Mouse (Mus musculus): Measurements from ENCODE around the gene Cdadc1. TPM values are rescaled to one million over a fixed set of nuclear protein-coding genes. Genes with fewer than 3 reads are reported as not detected.

Gene Cdadc1
- 36.8 and 38.5 TPM in 2 replicates for polyA plus RNA-seq (2015; fragmentation: Nextera tagmentation; extraction: Ambion mirVana)

GRCm38 (mm10) chr14:59597398-59598259 lies at the start of gene Cdadc1:
Cdadc1 (minus strand) TSS chr14:59597959.
- H3K9ac ChIP-seq (replicated peaks; ENCODE audit: low read depth, low read length), result peak within 1 kb of the TSS; percentile 93
- H3K27ac ChIP-seq (ENCODE audit: low read length), result peak within 1 kb of the TSS; percentile 84
- 0 out of 2 replicates have a peak, but pooled peaks cover 2% of the 10 kb centered on the region for H3K27me3 ChIP-seq (replicated peaks; ENCODE audit: control insufficient read depth, insufficient read depth, low read length)
- H3K36me3 ChIP-seq (ENCODE audit: control insufficient read depth, insufficient read depth), result no peaks in the 10 kb centered on the region
- peak; percentile 92 for ATAC-seq
- H3K4me3 ChIP-seq (replicated peaks; ENCODE audit: low read length), result peak within 1 kb of the TSS; percentile 96
- H3K4me2 ChIP-seq (ENCODE audit: low read length), result peak within 1 kb of the TSS; percentile 90
- H3K4me1 ChIP-seq (replicated peaks; ENCODE audit: control insufficient read depth, insufficient read depth, low read length), result peaks cover 13% of the 10 kb centered on the region
- no peaks in the 10 kb centered on the region for H3K9me3 ChIP-seq (ENCODE audit: control insufficient read depth, low read length)
- under 1% methylated on average over 46 of the region's 48 CpGs for WGBS

- Histone ChIP-seq H3K36me3 (ENCODE audit: control insufficient read depth, insufficient read depth) (no peaks in the 10 kb centered on the region), H3K27me3 (replicated peaks; ENCODE audit: control insufficient read depth, insufficient read depth, low read length) (no peaks in the 10 kb centered on the region), H3K4me3 (replicated peaks; ENCODE audit: low read length) (no peak overlapping the region), H3K4me2 (ENCODE audit: low read length) (no peak overlapping the region), H3K4me1 (replicated peaks; ENCODE audit: control insufficient read depth, insufficient read depth, low read length) (no peaks in the 10 kb centered on the region), H3K9ac (replicated peaks; ENCODE audit: low read depth, low read length) (no peak overlapping the region), H3K27ac (ENCODE audit: low read length) (no peak overlapping the region), H3K9me3 (ENCODE audit: control insufficient read depth, low read length) (no peaks in the 10 kb centered on the region)
- WGBS, result 68% methylated on average over 16 of the region's 16 CpGs
- ATAC-seq, result no peak
These were observed 49.3 kb upstream of the Cdadc1 start for GRCm38 (mm10) chr14:59646826-59647697.

- Histone ChIP-seq H3K4me3 (replicated peaks; ENCODE audit: low read length) (no peak overlapping the region), H3K9ac (replicated peaks; ENCODE audit: low read depth, low read length) (no peak overlapping the region), H3K36me3 (ENCODE audit: control insufficient read depth, insufficient read depth) (no peaks in the 10 kb centered on the region), H3K9me3 (ENCODE audit: control insufficient read depth, low read length) (no peaks in the 10 kb centered on the region), H3K4me1 (replicated peaks; ENCODE audit: control insufficient read depth, insufficient read depth, low read length) (no peaks in the 10 kb centered on the region), H3K27ac (ENCODE audit: low read length) (no peak overlapping the region), H3K27me3 (replicated peaks; ENCODE audit: control insufficient read depth, insufficient read depth, low read length) (no peaks in the 10 kb centered on the region), H3K4me2 (ENCODE audit: low read length) (no peak overlapping the region)
- 87% methylated on average over 3 of the region's 3 CpGs for WGBS
- ATAC-seq, result no peak
These were observed 47.1 kb upstream of the Cdadc1 start for GRCm38 (mm10) chr14:59644896-59645295.

GRCm38 (mm10) chr14:59644166-59644565 lies 46.4 kb upstream of the Cdadc1 start:
- no peak overlapping the region for H3K4me3 ChIP-seq (replicated peaks; ENCODE audit: low read length)
- no peaks in the 10 kb centered on the region for H3K27me3 ChIP-seq (replicated peaks; ENCODE audit: control insufficient read depth, insufficient read depth, low read length)
- H3K9ac ChIP-seq (replicated peaks; ENCODE audit: low read depth, low read length), result no peak overlapping the region
- WGBS, result 88% methylated on average over 1 of the region's 1 CpGs
- no peaks in the 10 kb centered on the region for H3K9me3 ChIP-seq (ENCODE audit: control insufficient read depth, low read length)
- no peaks in the 10 kb centered on the region for H3K4me1 ChIP-seq (replicated peaks; ENCODE audit: control insufficient read depth, insufficient read depth, low read length)
- ATAC-seq, result no peak
- no peaks in the 10 kb centered on the region for H3K36me3 ChIP-seq (ENCODE audit: control insufficient read depth, insufficient read depth)
- H3K27ac ChIP-seq (ENCODE audit: low read length), result no peak overlapping the region
- no peak overlapping the region for H3K4me2 ChIP-seq (ENCODE audit: low read length)

GRCm38 (mm10) chr14:59643582-59643981 lies 45.8 kb upstream of the Cdadc1 start:
- no peak overlapping the region for H3K27ac ChIP-seq (ENCODE audit: low read length)
- no peaks in the 10 kb centered on the region for H3K36me3 ChIP-seq (ENCODE audit: control insufficient read depth, insufficient read depth)
- H3K27me3 ChIP-seq (replicated peaks; ENCODE audit: control insufficient read depth, insufficient read depth, low read length), result no peaks in the 10 kb centered on the region
- no peak for ATAC-seq
- no peak overlapping the region for H3K4me2 ChIP-seq (ENCODE audit: low read length)
- 84% methylated on average over 12 of the region's 12 CpGs for WGBS
- no peak overlapping the region for H3K4me3 ChIP-seq (replicated peaks; ENCODE audit: low read length)
- no peaks in the 10 kb centered on the region for H3K4me1 ChIP-seq (replicated peaks; ENCODE audit: control insufficient read depth, insufficient read depth, low read length)
- no peak overlapping the region for H3K9ac ChIP-seq (replicated peaks; ENCODE audit: low read depth, low read length)
- H3K9me3 ChIP-seq (ENCODE audit: control insufficient read depth, low read length), result no peaks in the 10 kb centered on the region

- Histone ChIP-seq H3K4me3 (replicated peaks; ENCODE audit: low read length) (no peak overlapping the region), H3K27ac (ENCODE audit: low read length) (no peak overlapping the region), H3K4me2 (ENCODE audit: low read length) (no peak overlapping the region), H3K36me3 (ENCODE audit: control insufficient read depth, insufficient read depth) (no peaks in the 10 kb centered on the region), H3K9ac (replicated peaks; ENCODE audit: low read depth, low read length) (no peak overlapping the region), H3K4me1 (replicated peaks; ENCODE audit: control insufficient read depth, insufficient read depth, low read length) (no peaks in the 10 kb centered on the region), H3K9me3 (ENCODE audit: control insufficient read depth, low read length) (no peaks in the 10 kb centered on the region), H3K27me3 (replicated peaks; ENCODE audit: control insufficient read depth, insufficient read depth, low read length) (no peaks in the 10 kb centered on the region)
- 36% methylated on average over 5 of the region's 5 CpGs for WGBS
- no peak for ATAC-seq
These were observed 44.1 kb upstream of the Cdadc1 start for GRCm38 (mm10) chr14:59641856-59642255.

GRCm38 (mm10) chr14:59638906-59639703 lies 41.3 kb upstream of the Cdadc1 start:
- 62% methylated on average over 7 of the region's 7 CpGs for WGBS
- H3K27ac ChIP-seq (ENCODE audit: low read length), result no peak overlapping the region
- H3K4me1 ChIP-seq (replicated peaks; ENCODE audit: control insufficient read depth, insufficient read depth, low read length), result no peaks in the 10 kb centered on the region
- no peak overlapping the region for H3K9ac ChIP-seq (replicated peaks; ENCODE audit: low read depth, low read length)
- no peaks in the 10 kb centered on the region for H3K36me3 ChIP-seq (ENCODE audit: control insufficient read depth, insufficient read depth)
- no peaks in the 10 kb centered on the region for H3K9me3 ChIP-seq (ENCODE audit: control insufficient read depth, low read length)
- no peak overlapping the region for H3K4me3 ChIP-seq (replicated peaks; ENCODE audit: low read length)
- no peak for ATAC-seq
- H3K4me2 ChIP-seq (ENCODE audit: low read length), result no peak overlapping the region
- H3K27me3 ChIP-seq (replicated peaks; ENCODE audit: control insufficient read depth, insufficient read depth, low read length), result no peaks in the 10 kb centered on the region

- peaks cover 5% of the 10 kb centered on the region; the same call in 1 of the 2 replicates for H3K4me1 ChIP-seq (replicated peaks; ENCODE audit: control insufficient read depth, insufficient read depth, low read length)
- 60% methylated on average over 9 of the region's 9 CpGs for WGBS
- H3K27ac ChIP-seq (ENCODE audit: low read length), result no peak overlapping the region
- H3K4me3 ChIP-seq (replicated peaks; ENCODE audit: low read length), result no peak overlapping the region
- ATAC-seq, result no peak
- H3K4me2 ChIP-seq (ENCODE audit: low read length), result no peak overlapping the region
- H3K9ac ChIP-seq (replicated peaks; ENCODE audit: low read depth, low read length), result no peak overlapping the region
- no peaks in the 10 kb centered on the region for H3K9me3 ChIP-seq (ENCODE audit: control insufficient read depth, low read length)
- no peaks in the 10 kb centered on the region for H3K27me3 ChIP-seq (replicated peaks; ENCODE audit: control insufficient read depth, insufficient read depth, low read length)
- no peaks in the 10 kb centered on the region for H3K36me3 ChIP-seq (ENCODE audit: control insufficient read depth, insufficient read depth)
These were observed 36.2 kb upstream of the Cdadc1 start for GRCm38 (mm10) chr14:59633988-59634387.
